Mouse (Mus musculus): Measurements from ENCODE around the gene Gm20388. TPM values are rescaled to one million over a fixed set of nuclear protein-coding genes. Genes with fewer than 3 reads are reported as not detected.

The Gm20388 gene
- polyA plus RNA-seq, 1 experiment = 23.9 TPM

DNA sequence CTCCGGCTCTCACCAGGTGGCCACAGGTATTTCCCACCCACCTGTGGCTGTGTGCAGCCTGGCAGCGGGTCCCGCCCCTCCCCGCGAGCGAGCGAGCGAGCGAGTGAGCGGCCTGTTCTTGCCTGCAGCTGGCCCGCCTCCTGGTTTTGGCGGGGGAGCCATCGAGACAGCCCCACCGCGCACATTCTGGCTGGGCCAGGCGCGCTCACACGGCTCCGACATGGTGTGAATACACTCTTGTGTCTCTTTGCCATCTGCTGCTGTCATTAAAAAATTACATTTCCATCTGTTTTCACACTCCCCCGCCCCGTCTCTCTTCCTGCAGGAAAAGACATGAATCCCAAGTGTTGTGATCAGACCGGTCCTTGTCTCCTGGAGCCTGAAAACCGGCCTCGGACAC, 687.9 kb downstream of the Gm20388 start:
- Histone ChIP-seq H3K4me1 (ENCODE audit: control insufficient read depth, insufficient read depth, low read length) (peaks cover 2% of the 10 kb centered on the region; the same call in 1 of the 2 replicates), H3K27ac (ENCODE audit: insufficient read depth, low read length) (no peak overlapping the region), H3K4me3 (ENCODE audit: insufficient read depth, low read length) (no peak overlapping the region)
- no peak for TF ChIP-seq CTCF (IDR thresholded peaks at IDR 0.05; ENCODE audit: extremely low read depth, insufficient read depth, low read length)
- no peak for TF ChIP-seq POLR2A (IDR thresholded peaks at IDR 0.05; ENCODE audit: extremely low read depth, insufficient read depth, low read length)

DNA sequence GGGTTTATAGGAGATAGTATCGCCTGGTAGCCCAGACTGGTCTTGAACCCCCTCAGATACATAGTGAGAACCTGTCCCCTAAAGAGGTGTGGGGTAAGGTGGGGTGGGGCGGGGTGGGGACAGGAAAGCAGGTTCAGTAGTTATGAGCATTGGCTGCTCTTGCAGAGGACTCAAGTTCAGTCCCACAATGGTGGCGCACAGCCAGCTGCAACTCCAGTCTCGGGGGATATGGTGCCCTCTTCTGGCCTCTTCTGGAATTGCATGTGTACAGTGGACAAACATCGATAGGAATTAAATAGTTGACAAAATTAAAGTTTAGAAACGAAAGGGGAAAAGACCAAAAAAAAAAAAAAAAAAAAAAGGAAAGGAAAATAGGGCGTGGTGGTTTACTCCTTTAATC, 688.9 kb downstream of the Gm20388 start:
- Histone ChIP-seq H3K4me1 (ENCODE audit: control insufficient read depth, insufficient read depth, low read length) (peaks cover 2% of the 10 kb centered on the region; the same call in 1 of the 2 replicates), H3K4me3 (ENCODE audit: insufficient read depth, low read length) (no peak overlapping the region), H3K27ac (ENCODE audit: insufficient read depth, low read length) (no peak overlapping the region)
- TF ChIP-seq CTCF (IDR thresholded peaks at IDR 0.05; ENCODE audit: extremely low read depth, insufficient read depth, low read length) = peak; percentile 72
- no peak for TF ChIP-seq POLR2A (IDR thresholded peaks at IDR 0.05; ENCODE audit: extremely low read depth, insufficient read depth, low read length)

DNA sequence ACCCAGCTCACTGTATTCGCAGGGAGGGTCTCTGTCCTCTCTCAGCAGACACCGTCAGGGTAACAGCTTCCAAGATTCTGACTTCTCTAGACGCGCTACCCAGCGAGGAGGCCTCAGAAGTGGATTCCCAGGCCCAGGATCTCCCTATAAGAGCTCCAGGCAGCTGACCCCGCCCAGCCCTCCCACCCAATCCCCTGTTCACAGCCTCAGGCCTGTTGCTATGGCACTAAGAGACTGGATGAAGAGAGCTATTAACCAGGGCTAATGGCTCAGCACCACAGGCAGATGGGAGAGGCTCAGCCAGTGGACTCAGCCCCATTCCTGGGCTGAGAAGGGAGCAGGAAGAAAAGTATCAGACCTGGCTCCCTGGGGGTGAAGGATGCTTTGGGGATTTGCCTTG, 692.0 kb downstream of the Gm20388 start:
- no peak overlapping the region for H3K4me3 ChIP-seq (ENCODE audit: insufficient read depth, low read length)
- peaks cover 2% of the 10 kb centered on the region; the same call in 1 of the 2 replicates for H3K4me1 ChIP-seq (ENCODE audit: control insufficient read depth, insufficient read depth, low read length)
- TF ChIP-seq POLR2A (IDR thresholded peaks at IDR 0.05; ENCODE audit: extremely low read depth, insufficient read depth, low read length) (no peak), CTCF (IDR thresholded peaks at IDR 0.05; ENCODE audit: extremely low read depth, insufficient read depth, low read length) (no peak)
- no peak overlapping the region for H3K27ac ChIP-seq (ENCODE audit: insufficient read depth, low read length)

DNA sequence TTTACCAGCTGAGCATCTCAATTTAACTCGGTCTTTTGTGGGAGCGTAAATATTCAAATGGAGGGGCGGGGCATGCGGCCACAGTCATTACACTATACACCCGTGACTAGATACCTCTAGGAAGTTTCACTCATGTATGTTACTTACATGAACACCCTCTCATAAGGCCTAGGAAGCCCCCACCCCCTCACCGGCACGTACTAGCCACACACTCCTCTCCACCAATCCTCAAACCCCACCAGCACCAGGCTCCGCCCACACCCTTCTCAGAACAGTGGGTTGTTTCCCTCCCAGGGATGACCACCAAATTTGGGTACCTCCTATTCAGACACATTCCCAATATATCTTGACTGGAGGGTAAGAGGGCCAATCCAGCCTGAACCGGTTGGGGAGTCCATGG, 696.8 kb downstream of the Gm20388 start:
- no peaks in the 10 kb centered on the region for H3K4me1 ChIP-seq (ENCODE audit: control insufficient read depth, insufficient read depth, low read length)
- H3K4me3 ChIP-seq (ENCODE audit: insufficient read depth, low read length) = no peak overlapping the region
- TF ChIP-seq POLR2A (IDR thresholded peaks at IDR 0.05; ENCODE audit: extremely low read depth, insufficient read depth, low read length) = no peak
- no peak for TF ChIP-seq CTCF (IDR thresholded peaks at IDR 0.05; ENCODE audit: extremely low read depth, insufficient read depth, low read length)
- no peak overlapping the region for H3K27ac ChIP-seq (ENCODE audit: insufficient read depth, low read length)

- Histone ChIP-seq H3K27ac (ENCODE audit: insufficient read depth, low read length) (no peak overlapping the region), H3K4me1 (ENCODE audit: control insufficient read depth, insufficient read depth, low read length) (no peaks in the 10 kb centered on the region), H3K4me3 (ENCODE audit: insufficient read depth, low read length) (no peak overlapping the region)
- TF ChIP-seq POLR2A (IDR thresholded peaks at IDR 0.05; ENCODE audit: extremely low read depth, insufficient read depth, low read length) = no peak
- TF ChIP-seq CTCF (IDR thresholded peaks at IDR 0.05; ENCODE audit: extremely low read depth, insufficient read depth, low read length) = peak; percentile 94
Observed at GRCm38 (mm10) chr8:120607885-120608284, 697.2 kb downstream of the Gm20388 start.

- no peak for TF ChIP-seq CTCF (IDR thresholded peaks at IDR 0.05; ENCODE audit: extremely low read depth, insufficient read depth, low read length)
- no peaks in the 10 kb centered on the region for H3K4me1 ChIP-seq (ENCODE audit: control insufficient read depth, insufficient read depth, low read length)
- H3K4me3 ChIP-seq (ENCODE audit: insufficient read depth, low read length) = no peak overlapping the region
- no peak overlapping the region for H3K27ac ChIP-seq (ENCODE audit: insufficient read depth, low read length)
Observed at GRCm38 (mm10) chr8:120610824-120611223, 700.2 kb downstream of the Gm20388 start.

DNA sequence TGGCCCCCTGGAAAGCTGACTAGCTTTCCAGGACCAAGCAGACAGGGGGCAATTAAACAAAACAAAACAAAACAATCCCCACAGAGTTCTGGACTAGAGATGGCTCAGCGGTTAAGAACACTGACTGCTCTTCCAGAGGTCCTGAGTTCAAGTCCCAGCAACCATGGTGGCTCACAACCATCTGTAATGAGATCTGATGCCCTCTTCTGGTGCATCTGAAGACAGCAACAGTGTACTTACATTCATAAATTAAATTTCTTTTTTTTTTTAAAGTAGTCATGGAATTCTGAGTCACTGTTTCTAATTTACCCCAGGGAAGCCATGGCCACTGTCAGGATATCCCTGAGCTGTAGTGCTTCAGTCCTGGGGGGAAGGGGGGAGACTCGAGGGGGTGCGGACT, 703.9 kb downstream of the Gm20388 start:
- Histone ChIP-seq H3K4me1 (ENCODE audit: control insufficient read depth, insufficient read depth, low read length) (no peaks in the 10 kb centered on the region), H3K4me3 (ENCODE audit: insufficient read depth, low read length) (no peak overlapping the region), H3K27ac (ENCODE audit: insufficient read depth, low read length) (no peak overlapping the region)
- TF ChIP-seq CTCF (IDR thresholded peaks at IDR 0.05; ENCODE audit: extremely low read depth, insufficient read depth, low read length) (no peak), POLR2A (IDR thresholded peaks at IDR 0.05; ENCODE audit: extremely low read depth, insufficient read depth, low read length) (no peak)

DNA sequence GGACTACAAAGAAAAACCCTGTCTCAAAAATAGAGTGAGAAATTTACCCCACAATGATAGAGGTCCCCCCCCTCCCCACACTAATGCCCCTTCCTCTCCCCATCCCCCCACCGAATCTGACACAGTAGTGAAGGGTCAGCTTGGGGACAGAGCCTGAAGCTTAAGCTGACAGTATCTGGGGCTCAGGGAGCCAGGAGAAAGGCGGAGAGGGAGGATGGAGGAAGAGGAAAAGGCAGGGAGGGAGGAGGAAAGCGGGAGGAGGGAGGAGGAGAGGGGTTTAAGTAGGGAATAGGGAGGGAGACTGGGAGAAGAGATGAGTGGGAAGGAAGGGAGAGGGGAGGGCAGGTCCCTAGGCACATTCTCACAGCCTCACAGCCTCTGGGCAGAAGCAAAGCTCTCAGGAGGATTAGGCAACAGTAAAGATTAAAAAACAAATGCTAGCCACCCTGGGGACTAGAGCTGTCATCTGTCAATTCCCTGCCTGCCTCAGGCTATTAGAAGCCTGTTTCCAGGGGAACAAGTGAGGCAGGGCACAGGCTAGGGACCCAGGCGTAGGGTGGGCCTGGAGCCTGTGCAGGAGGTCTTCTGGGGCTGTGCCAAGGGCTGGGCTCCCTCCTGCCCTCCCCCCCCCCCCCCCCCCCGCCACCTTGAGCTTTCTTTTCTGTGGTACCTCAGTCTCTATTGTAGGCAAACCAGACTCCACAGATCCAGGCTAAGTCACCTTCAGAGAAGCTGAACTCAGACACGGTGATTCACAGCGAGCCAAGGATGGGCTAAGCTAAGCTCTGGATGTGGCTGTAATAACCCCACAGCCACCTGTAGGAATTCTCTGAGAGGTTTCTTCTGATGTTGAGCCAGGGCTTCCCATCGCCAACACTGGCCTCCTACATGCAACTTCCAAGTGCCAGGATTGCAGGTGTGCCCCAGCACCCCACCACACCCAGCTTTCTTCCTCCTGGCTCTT, 706.3 kb downstream of the Gm20388 start:
- TF ChIP-seq POLR2A (IDR thresholded peaks at IDR 0.05; ENCODE audit: extremely low read depth, insufficient read depth, low read length) = no peak
- no peak for TF ChIP-seq CTCF (IDR thresholded peaks at IDR 0.05; ENCODE audit: extremely low read depth, insufficient read depth, low read length)
- Histone ChIP-seq H3K4me3 (ENCODE audit: insufficient read depth, low read length) (no peak overlapping the region), H3K27ac (ENCODE audit: insufficient read depth, low read length) (no peak overlapping the region), H3K4me1 (ENCODE audit: control insufficient read depth, insufficient read depth, low read length) (no peaks in the 10 kb centered on the region)

DNA sequence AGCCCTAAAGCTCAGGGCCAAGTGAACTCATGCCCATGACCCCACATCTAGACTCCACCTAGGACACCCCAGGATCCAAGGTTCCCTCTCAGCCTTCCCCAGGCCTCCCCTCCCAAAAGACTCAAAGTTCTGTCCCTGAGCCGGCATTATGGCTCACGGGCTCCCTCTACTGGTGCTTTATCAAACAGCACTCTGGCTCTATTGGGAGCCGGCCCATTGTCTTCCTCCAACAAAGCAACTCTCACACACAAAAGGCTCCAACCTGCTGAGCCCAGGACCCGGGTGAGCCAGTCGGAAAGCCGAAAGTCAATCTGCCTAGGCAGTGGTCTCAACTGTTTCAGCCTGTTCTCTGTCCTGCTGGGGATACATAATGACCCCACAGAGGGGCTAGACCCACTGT, 707.5 kb downstream of the Gm20388 start:
- H3K4me3 ChIP-seq (ENCODE audit: insufficient read depth, low read length) = no peak overlapping the region
- no peaks in the 10 kb centered on the region for H3K4me1 ChIP-seq (ENCODE audit: control insufficient read depth, insufficient read depth, low read length)
- H3K27ac ChIP-seq (ENCODE audit: insufficient read depth, low read length) = no peak overlapping the region
- TF ChIP-seq CTCF (IDR thresholded peaks at IDR 0.05; ENCODE audit: extremely low read depth, insufficient read depth, low read length) (peak; percentile 71), POLR2A (IDR thresholded peaks at IDR 0.05; ENCODE audit: extremely low read depth, insufficient read depth, low read length) (no peak)

Data from cortical plate, adult 2 months (tissue).